Mouse (Mus musculus): ENCODE data around the gene Olfr707. TPM values are rescaled to one million over a fixed set of nuclear protein-coding genes. Genes with fewer than 3 reads are reported as not detected.

Gene Olfr707
- polyA plus RNA-seq, 1 experiment from 2014 or later = not detected

DNA sequence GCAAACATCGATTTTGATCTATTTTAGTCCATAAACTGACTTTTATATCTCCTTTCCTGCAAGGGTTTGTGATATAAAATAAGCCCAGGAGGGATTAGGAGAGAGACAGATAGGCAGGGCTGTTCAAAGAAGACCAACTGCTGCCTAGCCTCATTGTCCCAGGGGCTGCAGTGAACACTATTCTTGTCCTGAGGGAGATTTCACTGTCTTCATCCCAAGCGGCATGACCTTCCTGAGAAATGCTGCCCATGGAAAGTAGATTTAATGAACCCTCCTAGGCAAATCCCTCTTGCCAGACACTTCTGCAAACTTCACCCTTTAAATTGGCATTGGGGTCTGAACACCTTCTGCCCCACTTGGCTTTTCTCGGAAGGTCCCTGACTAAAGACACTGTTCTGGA, 24.2 kb downstream of the Olfr707 start, which contains the start of gene Olfr705:
TSS of gene Olfr705 (minus strand) at position 101 of the 400 bp plus-strand sequence.
- 82% methylated on average over 3 of the region's 3 CpGs for WGBS
- no peaks in the 10 kb centered on the region for H3K4me1 ChIP-seq (replicated peaks; ENCODE audit: control insufficient read depth, insufficient read depth)
- no peaks in the 10 kb centered on the region for H3K9me3 ChIP-seq (ENCODE audit: control insufficient read depth, low read length)
- H3K9ac ChIP-seq (ENCODE audit: low read length) = no peak within 1 kb of the TSS
- H3K27ac ChIP-seq (replicated peaks) = no peak within 1 kb of the TSS
- TF ChIP-seq EP300 (optimal IDR thresholded peaks at IDR 0.05) (no peak), CTCF (IDR thresholded peaks at IDR 0.05; ENCODE audit: low read depth) (no peak)
- no peak for ATAC-seq (ENCODE audit: low FRiP score, low TSS enrichment)
- no peak within 1 kb of the TSS for H3K4me2 ChIP-seq (replicated peaks; ENCODE audit: low read depth)
- H3K4me3 ChIP-seq (ENCODE audit: low read depth, low read length) = no peak within 1 kb of the TSS
- no peaks in the 10 kb centered on the region for H3K27me3 ChIP-seq (ENCODE audit: control insufficient read depth, insufficient read depth, low read length)
- no peaks in the 10 kb centered on the region for H3K36me3 ChIP-seq (ENCODE audit: control insufficient read depth, insufficient read depth, low read length)
- DNase-seq (ENCODE audit: low spot score) = no peak

DNA sequence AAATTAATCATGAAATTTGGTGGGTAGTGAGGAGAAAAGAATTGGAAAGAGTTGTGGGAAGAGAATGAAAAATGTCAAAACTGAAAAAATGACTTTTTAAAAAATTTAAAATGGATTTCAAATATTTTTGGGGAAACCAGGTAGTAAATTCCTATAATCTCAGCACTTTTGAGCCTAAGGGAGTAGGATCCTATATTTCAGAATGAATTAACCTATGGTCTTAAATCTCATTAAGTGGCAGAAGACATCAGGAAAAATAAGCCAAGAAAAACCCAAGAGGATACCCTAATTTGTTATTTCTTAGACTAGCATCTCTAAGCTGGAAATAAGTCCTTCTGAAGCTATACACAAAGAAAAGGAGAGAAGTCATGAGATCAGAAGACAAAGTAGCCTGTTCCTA, 38.2 kb downstream of the Olfr707 start, which contains the start of gene Olfr704:
TSS of gene Olfr704 (plus strand) at position 301 of the 400 bp plus-strand sequence.
- TF ChIP-seq EP300 (optimal IDR thresholded peaks at IDR 0.05) (no peak), CTCF (IDR thresholded peaks at IDR 0.05; ENCODE audit: low read depth) (no peak)
- DNase-seq (ENCODE audit: low spot score) = no peak
- Histone ChIP-seq H3K27me3 (ENCODE audit: control insufficient read depth, insufficient read depth, low read length) (no peaks in the 10 kb centered on the region), H3K4me2 (replicated peaks; ENCODE audit: low read depth) (no peak within 1 kb of the TSS), H3K27ac (replicated peaks) (no peak within 1 kb of the TSS), H3K4me1 (replicated peaks; ENCODE audit: control insufficient read depth, insufficient read depth) (no peaks in the 10 kb centered on the region), H3K9ac (ENCODE audit: low read length) (no peak within 1 kb of the TSS), H3K4me3 (ENCODE audit: low read depth, low read length) (no peak within 1 kb of the TSS), H3K9me3 (ENCODE audit: control insufficient read depth, low read length) (no peaks in the 10 kb centered on the region), H3K36me3 (ENCODE audit: control insufficient read depth, insufficient read depth, low read length) (no peaks in the 10 kb centered on the region)
- no peak for ATAC-seq (ENCODE audit: low FRiP score, low TSS enrichment)

DNA sequence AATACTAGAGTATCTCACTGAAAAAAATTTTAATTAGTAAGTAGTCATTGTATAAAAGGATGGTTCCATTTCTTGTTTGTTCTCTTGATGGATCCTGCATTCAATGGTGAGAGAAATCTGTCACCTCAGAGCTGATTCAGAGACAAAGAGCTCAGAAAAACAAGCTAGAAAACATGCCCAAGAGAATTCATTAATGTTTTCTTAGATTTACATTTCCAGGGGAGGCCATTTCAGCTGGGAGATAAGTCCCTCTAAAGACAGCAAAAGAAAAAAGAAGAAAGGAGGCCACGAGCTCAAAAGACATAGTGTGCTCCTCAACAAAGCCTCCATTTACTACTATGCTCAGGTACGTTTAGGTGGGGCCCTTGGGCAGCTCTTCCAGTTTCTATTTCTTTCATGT, 58.0 kb downstream of the Olfr707 start, which contains the start of gene Olfr703:
TSS of gene Olfr703 (plus strand) at position 301 of the 400 bp plus-strand sequence.
- DNase-seq (ENCODE audit: low spot score) (no peak), ATAC-seq (ENCODE audit: low FRiP score, low TSS enrichment) (no peak)
- H3K4me1 ChIP-seq (replicated peaks; ENCODE audit: control insufficient read depth, insufficient read depth) = no peaks in the 10 kb centered on the region
- 74% methylated on average over 2 of the region's 2 CpGs for WGBS
- no peak within 1 kb of the TSS for H3K4me3 ChIP-seq (ENCODE audit: low read depth, low read length)
- no peaks in the 10 kb centered on the region for H3K36me3 ChIP-seq (ENCODE audit: control insufficient read depth, insufficient read depth, low read length)
- TF ChIP-seq CTCF (IDR thresholded peaks at IDR 0.05; ENCODE audit: low read depth) (no peak), EP300 (optimal IDR thresholded peaks at IDR 0.05) (no peak)
- no peaks in the 10 kb centered on the region for H3K9me3 ChIP-seq (ENCODE audit: control insufficient read depth, low read length)
- no peaks in the 10 kb centered on the region for H3K27me3 ChIP-seq (ENCODE audit: control insufficient read depth, insufficient read depth, low read length)
- H3K4me2 ChIP-seq (replicated peaks; ENCODE audit: low read depth) = no peak within 1 kb of the TSS
- no peak within 1 kb of the TSS for H3K9ac ChIP-seq (ENCODE audit: low read length)
- no peak within 1 kb of the TSS for H3K27ac ChIP-seq (replicated peaks)

Other genes with a start within 250 kb of the Olfr707 start
- gene Olfr693, start 220.7 kb downstream of the Olfr707 start, polyA plus RNA-seq (2015; fragmentation: Nextera tagmentation; extraction: Ambion mirVana) = not detected in 2 replicates
- not detected in 2 replicates for gene Olfr694, start 209.4 kb downstream of the Olfr707 start, polyA plus RNA-seq (2015; fragmentation: Nextera tagmentation; extraction: Ambion mirVana)
- gene Olfr695, start 184.8 kb downstream of the Olfr707 start, polyA plus RNA-seq (2015; fragmentation: Nextera tagmentation; extraction: Ambion mirVana) = not detected in 2 replicates
- gene Olfr697, start 158.8 kb downstream of the Olfr707 start, polyA plus RNA-seq (2015; fragmentation: Nextera tagmentation; extraction: Ambion mirVana) = not detected in 2 replicates
- gene Olfr698, start 145.8 kb downstream of the Olfr707 start, polyA plus RNA-seq (2015; fragmentation: Nextera tagmentation; extraction: Ambion mirVana) = not detected in 2 replicates
- gene Olfr699, start 108.0 kb downstream of the Olfr707 start, polyA plus RNA-seq (2015; fragmentation: Nextera tagmentation; extraction: Ambion mirVana) = not detected in 2 replicates
- gene Olfr700, start 92.4 kb downstream of the Olfr707 start, polyA plus RNA-seq (2015; fragmentation: Nextera tagmentation; extraction: Ambion mirVana) = not detected in 2 replicates
- gene Olfr701, start 87.1 kb downstream of the Olfr707 start, polyA plus RNA-seq (2015; fragmentation: Nextera tagmentation; extraction: Ambion mirVana) = not detected in 2 replicates
- not detected in 2 replicates for gene Olfr702, start 67.3 kb downstream of the Olfr707 start, polyA plus RNA-seq (2015; fragmentation: Nextera tagmentation; extraction: Ambion mirVana)
- not detected in 2 replicates for gene Olfr703, start 57.9 kb downstream of the Olfr707 start, polyA plus RNA-seq (2015; fragmentation: Nextera tagmentation; extraction: Ambion mirVana)
- not detected in 2 replicates for gene Olfr704, start 38.1 kb downstream of the Olfr707 start, polyA plus RNA-seq (2015; fragmentation: Nextera tagmentation; extraction: Ambion mirVana)
- gene Olfr705, start 24.4 kb downstream of the Olfr707 start, polyA plus RNA-seq (2015; fragmentation: Nextera tagmentation; extraction: Ambion mirVana) = not detected in 2 replicates
- not detected in 2 replicates for gene Olfr706, start 13.1 kb downstream of the Olfr707 start, polyA plus RNA-seq (2015; fragmentation: Nextera tagmentation; extraction: Ambion mirVana)
- not detected in 2 replicates for gene Olfr1532-ps1, start 6.8 kb upstream of the Olfr707 start, polyA plus RNA-seq (2015; fragmentation: Nextera tagmentation; extraction: Ambion mirVana)
- gene Olfr709-ps1, start 31.0 kb upstream of the Olfr707 start, polyA plus RNA-seq (2015; fragmentation: Nextera tagmentation; extraction: Ambion mirVana) = not detected in 2 replicates
- 0.07 TPM in 1 of 2 replicates, not detected in the other for gene Olfr710, start 47.1 kb upstream of the Olfr707 start, polyA plus RNA-seq (2015; fragmentation: Nextera tagmentation; extraction: Ambion mirVana)
- gene Olfr6, start 62.7 kb upstream of the Olfr707 start, polyA plus RNA-seq (2015; fragmentation: Nextera tagmentation; extraction: Ambion mirVana) = not detected in 2 replicates
- gene Olfr711, start 74.2 kb upstream of the Olfr707 start, polyA plus RNA-seq (2015; fragmentation: Nextera tagmentation; extraction: Ambion mirVana) = not detected in 2 replicates
- not detected in 2 replicates for gene Olfr2, start 104.8 kb upstream of the Olfr707 start, polyA plus RNA-seq (2015; fragmentation: Nextera tagmentation; extraction: Ambion mirVana)
- gene Olfr713, start 129.9 kb upstream of the Olfr707 start, polyA plus RNA-seq (2015; fragmentation: Nextera tagmentation; extraction: Ambion mirVana) = not detected in 2 replicates
- not detected in 2 replicates for gene Olfr714, start 169.7 kb upstream of the Olfr707 start, polyA plus RNA-seq (2015; fragmentation: Nextera tagmentation; extraction: Ambion mirVana)
- not detected in 2 replicates for gene Olfr17, start 192.0 kb upstream of the Olfr707 start, polyA plus RNA-seq (2015; fragmentation: Nextera tagmentation; extraction: Ambion mirVana)
- not detected in 2 replicates for gene Olfr715b, start 209.1 kb upstream of the Olfr707 start, polyA plus RNA-seq (2015; fragmentation: Nextera tagmentation; extraction: Ambion mirVana)
- gene Olfr715, start 229.8 kb upstream of the Olfr707 start, polyA plus RNA-seq (2015; fragmentation: Nextera tagmentation; extraction: Ambion mirVana) = 0.02 TPM in 1 of 2 replicates, not detected in the other
- gene Olfr716, start 237.1 kb upstream of the Olfr707 start, polyA plus RNA-seq (2015; fragmentation: Nextera tagmentation; extraction: Ambion mirVana) = not detected in 2 replicates